Mouse (Mus musculus) midbrain, embryonic 12.5 days (tissue): ENCODE measurements at regions not wholly inside any gene's neighbourhood (a gene's known extent, or its start where the extent isn't known, plus 50 kb on each side); places are given as distances from the start of the nearest gene placed in this dataset.
"Not testable (repeated sequence)": the region's sequence is repeated elsewhere in the genome, so short reads cannot be mapped to it uniquely, and the experiment has no call there.

Experiments
- ATAC-seq: fragments of 200-750 bp; cut with Nextera tagmentation; 2 replicates; pipeline ENCODE4 v1.8.0; 2017; ENCODE audit warnings: low read depth, moderate TSS enrichment, moderate library complexity; ENCODE audit not compliant: low FRiP score
- H3K27ac ChIP-seq: fragments of 300-500 bp; sonication (generic); replicated peaks from 2 replicates; pipeline ENCODE4 v1.5.1; 2016; ENCODE audit warnings: mild to moderate bottlenecking
- H3K27me3 ChIP-seq: fragments of 300-500 bp; sonication (generic); 2 replicates; pipeline ENCODE4 v1.6.1; 2016; ENCODE audit warnings: mild to moderate bottlenecking
- H3K36me3 ChIP-seq: fragments of 300-500 bp; sonication (generic); 2 replicates; pipeline ENCODE4 v1.6.1; 2016
- H3K4me1 ChIP-seq: fragments of 300-500 bp; sonication (generic); 2 replicates; pipeline ENCODE4 v1.6.1; 2016
- H3K4me2 ChIP-seq: fragments of 300-500 bp; sonication (generic); replicated peaks from 2 replicates; pipeline ENCODE4 v1.6.1; 2016; ENCODE audit warnings: mild to moderate bottlenecking, moderate library complexity
- H3K4me3 ChIP-seq: fragments of 300-500 bp; sonication (generic); 2 replicates; pipeline ENCODE4 v1.5.1; 2016; ENCODE audit warnings: mild to moderate bottlenecking
- H3K9ac ChIP-seq: fragments of 300-500 bp; sonication (generic); replicated peaks from 2 replicates; pipeline ENCODE4 v1.6.1; 2016; ENCODE audit warnings: mild to moderate bottlenecking, moderate library complexity
- H3K9me3 ChIP-seq: fragments of 300-500 bp; sonication (generic); 2 replicates; pipeline ENCODE4 v1.6.1; 2016; ENCODE audit warnings: mild to moderate bottlenecking
- WGBS: fragments of 180-500 bp; shearing (Covaris S2); methylation state at CpG from one replicate; pipeline ENCODE4 v1.1.7; 2016; 5-methylcytosine and 5-hydroxymethylcytosine counted together

DNA sequence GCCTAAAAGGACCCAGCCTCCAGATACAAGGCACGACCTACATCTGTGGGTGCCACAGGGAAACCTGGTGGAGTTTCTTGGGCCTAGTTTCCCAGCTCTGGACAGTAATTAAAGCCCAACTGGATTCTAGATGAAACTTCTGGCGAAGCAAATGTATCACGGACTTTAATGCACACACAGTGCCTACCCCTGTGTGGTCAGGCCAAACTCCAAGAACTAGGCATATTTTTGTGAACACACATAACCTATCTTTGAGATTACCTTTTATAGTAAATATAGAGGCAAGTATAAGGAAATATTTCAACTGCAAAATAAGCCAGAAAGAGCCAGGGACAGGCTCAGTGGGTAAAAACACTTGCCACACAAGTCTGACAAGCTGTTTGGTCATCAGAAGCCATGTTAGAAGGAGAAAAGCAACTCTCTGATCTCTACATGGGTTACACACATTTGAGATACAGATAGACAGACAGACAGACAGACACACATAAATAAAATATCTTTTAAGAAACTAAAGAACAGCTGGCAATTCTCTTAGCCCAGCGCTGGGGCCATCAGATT is 63.7 kb upstream of the Cpm start:
- 92% methylated on average over 4 of the region's 4 CpGs for WGBS
- no peak overlapping the region for H3K9ac ChIP-seq
- ATAC-seq = no peak
- peaks cover 10% of the 10 kb centered on the region; the same call in 1 of the 2 replicates for H3K27me3 ChIP-seq
- 0 out of 2 replicates have a peak, but pooled peaks cover 2% of the 10 kb centered on the region for H3K9me3 ChIP-seq
- H3K27ac ChIP-seq = no peak overlapping the region
- H3K4me1 ChIP-seq = 0 out of 2 replicates have a peak, but pooled peaks cover under 1% of the 10 kb centered on the region
- H3K4me2 ChIP-seq = no peak overlapping the region
- no peak overlapping the region for H3K4me3 ChIP-seq
- no peaks in the 10 kb centered on the region for H3K36me3 ChIP-seq

DNA sequence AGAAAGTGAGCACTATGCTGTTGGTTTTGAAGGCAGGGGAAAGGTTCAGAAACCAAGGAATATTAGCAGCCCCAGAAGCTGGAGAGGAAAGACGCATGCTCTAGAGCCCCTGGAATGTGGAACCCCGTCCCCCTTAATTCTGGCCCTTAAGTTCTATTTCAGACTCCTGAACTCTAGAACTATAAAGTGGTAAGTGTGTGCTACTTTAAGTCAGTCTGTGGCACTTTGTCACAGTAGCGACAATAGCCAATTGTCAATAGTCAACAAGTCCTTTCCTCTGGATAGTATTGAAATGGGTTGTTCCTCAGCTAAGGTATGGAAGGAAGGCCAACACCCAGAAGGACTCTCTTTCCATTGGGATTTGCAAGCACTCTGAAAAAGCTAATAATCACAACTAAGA is 64.2 kb upstream of the Cpm start:
- ATAC-seq = no peak
- H3K27me3 ChIP-seq = peaks cover 7% of the 10 kb centered on the region; the same call in 1 of the 2 replicates
- H3K4me1 ChIP-seq = no peaks in the 10 kb centered on the region
- no peak overlapping the region for H3K4me2 ChIP-seq
- no peak overlapping the region for H3K4me3 ChIP-seq
- 95% methylated on average over 3 of the region's 3 CpGs for WGBS
- H3K36me3 ChIP-seq = no peaks in the 10 kb centered on the region
- H3K27ac ChIP-seq = no peak overlapping the region
- no peak overlapping the region for H3K9ac ChIP-seq
- H3K9me3 ChIP-seq = 0 out of 2 replicates have a peak, but pooled peaks cover 2% of the 10 kb centered on the region

DNA sequence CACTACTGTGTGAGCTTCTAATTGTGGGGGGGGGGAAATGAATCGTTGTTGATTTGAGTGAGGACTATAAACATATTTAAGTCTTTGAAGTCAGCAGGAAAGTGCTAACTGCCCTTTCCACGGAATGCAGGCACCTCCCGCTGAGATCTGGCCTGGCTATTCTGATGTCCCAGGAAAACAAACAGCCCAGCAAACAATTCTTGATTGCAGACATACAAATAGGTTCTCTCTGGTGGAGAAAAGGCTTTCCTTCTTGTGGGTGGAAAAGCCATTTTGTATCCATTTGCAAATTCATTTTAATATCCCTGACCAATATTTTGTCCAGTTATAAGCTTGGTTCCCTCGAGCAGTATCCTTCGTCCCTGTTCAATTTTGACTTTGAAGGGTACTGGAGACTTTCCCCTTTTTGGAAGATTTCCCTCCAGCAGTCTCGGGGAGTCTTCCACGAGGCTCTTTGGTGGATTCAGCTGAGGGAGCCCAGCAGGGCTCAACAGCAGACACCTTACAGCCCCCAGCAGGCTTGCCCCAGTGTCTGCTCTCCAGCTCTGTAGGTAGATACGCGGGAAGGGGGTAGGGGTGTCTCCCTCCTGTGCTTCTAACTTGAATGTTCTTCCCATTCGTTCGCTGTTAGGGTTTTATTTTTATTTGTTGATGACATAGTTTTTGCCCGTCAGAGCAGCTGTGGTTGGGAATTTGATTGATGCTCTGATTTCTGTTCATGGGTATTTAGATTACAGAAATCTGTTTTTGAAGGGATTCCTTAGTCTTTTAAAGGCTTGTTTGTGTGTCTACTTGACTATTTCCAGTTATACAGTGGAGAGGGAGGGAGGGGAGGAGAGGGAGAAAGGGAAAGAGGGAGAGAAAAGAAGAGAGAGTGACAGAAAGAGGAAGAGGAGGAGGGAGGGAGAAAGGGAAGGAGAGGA is 64.9 kb upstream of the Cpm start:
- Histone ChIP-seq H3K36me3 (no peaks in the 10 kb centered on the region), H3K4me2 (no peak overlapping the region), H3K4me3 (no peak overlapping the region), H3K27ac (no peak overlapping the region), H3K4me1 (no peaks in the 10 kb centered on the region; the same call in 1 of the 2 replicates), H3K9ac (no peak overlapping the region), H3K27me3 (peaks cover 3% of the 10 kb centered on the region), H3K9me3 (0 out of 2 replicates have a peak, but pooled peaks cover 2% of the 10 kb centered on the region)
- WGBS = 44% methylated on average over 12 of the region's 12 CpGs
- ATAC-seq = no peak

DNA sequence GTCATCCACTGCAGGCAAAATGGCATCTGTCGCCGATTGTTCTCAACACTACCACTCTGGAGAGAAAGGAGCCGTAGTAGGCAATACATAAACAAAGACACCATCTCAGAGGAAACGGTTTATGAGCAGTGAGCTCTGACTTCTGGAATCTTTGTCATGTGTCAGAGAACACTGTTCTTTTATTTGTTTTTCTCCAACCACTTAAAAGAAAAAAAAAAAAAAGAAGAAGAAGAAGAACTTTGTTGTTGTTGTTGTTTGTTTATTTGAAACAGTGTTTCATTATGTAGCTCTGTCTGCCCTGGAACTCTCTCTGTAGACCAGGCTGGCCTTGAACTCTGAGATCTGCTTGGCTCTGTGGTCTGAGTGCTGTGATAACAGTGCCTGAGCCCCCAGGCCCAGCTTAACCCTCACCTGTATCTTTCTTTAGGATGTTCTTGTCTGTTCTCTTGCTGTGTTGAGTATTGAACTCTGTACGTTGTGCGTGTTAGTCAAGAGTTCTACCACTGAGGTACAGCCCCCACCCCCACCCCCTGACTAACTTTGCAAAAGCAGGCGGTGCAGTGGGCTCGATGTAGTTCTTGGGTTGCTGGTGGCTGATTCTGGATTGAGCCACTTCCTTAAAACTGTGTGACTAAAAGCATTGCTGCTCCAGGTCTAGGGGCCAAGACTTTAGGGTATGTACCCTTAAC is 65.7 kb upstream of the Cpm start:
- 0 out of 2 replicates have a peak, but pooled peaks cover 2% of the 10 kb centered on the region for H3K9me3 ChIP-seq
- no peak for ATAC-seq
- no peak overlapping the region for H3K4me2 ChIP-seq
- 78% methylated on average over 8 of the region's 8 CpGs for WGBS
- no peak overlapping the region for H3K4me3 ChIP-seq
- H3K36me3 ChIP-seq = no peaks in the 10 kb centered on the region
- no peak overlapping the region for H3K27ac ChIP-seq
- H3K4me1 ChIP-seq = no peaks in the 10 kb centered on the region; the same call in 1 of the 2 replicates
- no peak overlapping the region for H3K9ac ChIP-seq
- H3K27me3 ChIP-seq = peaks cover 6% of the 10 kb centered on the region; the same call in 1 of the 2 replicates

DNA sequence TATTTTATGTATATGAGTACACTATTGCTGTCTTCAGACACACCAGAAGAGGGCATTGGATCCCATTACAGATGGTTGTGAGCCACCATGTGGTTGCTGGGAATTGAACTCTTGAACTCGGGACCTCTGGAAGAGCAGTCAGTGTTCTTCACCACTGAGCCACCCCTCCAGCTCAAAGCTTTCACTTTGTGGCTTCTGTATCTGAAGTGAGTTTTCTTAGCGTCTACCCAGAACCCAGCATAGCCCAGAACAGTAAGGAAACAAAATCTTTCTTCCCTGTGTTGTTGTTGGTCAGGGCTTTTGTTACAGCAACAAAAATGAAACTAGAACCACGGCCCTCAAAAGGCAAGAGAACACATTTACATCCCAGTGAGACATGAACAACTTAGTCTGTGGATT is 66.5 kb upstream of the Cpm start:
- 90% methylated on average over 3 of the region's 3 CpGs for WGBS
- not testable (repeated sequence) for H3K27ac ChIP-seq, ATAC-seq

DNA sequence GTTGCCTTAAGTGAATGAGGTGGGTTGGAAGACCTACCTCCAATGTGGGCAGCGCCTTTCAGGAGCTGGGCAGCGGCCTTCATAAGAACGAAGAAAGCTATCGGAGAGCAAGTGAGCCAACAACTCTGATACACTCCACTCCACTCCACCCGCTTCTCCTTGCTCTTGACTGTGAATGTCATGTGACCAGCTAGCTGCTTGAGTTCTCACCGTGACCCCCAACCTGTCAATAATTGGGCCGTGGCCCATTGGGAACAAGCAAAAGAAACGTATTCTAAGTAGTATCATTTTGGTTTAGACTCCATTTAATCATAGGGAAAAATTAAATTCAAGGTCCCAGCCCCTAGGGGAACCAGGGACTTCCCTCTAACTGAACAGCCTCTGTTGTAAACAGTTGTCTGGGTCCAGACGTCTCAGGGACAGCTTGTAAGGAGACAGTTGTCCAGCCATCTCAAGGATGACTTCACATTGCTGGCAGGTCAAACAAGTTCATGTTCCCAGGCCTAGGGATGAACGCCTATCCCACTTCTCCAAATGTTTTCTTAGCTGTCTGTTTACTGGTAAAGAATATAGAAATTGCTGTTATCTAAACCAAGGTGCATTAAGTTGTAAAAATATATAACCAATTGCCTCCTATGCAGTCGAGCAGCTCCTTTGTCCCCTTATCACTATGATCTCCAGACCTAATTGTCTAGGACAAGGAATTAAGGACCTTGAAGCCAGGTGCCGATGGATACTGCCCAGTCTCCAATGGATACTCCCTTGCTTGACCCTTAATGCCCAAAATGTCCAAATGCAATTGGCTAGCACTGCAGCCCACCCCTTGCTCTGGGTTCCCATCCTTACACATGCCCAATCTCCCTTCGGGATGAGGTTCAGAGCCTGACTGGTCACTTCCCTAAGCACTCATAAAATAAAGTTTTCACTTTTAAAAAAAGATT is 67.1 kb upstream of the Cpm start:
- ATAC-seq = no peak
- Histone ChIP-seq H3K4me1 (no peaks in the 10 kb centered on the region; the same call in 1 of the 2 replicates), H3K27me3 (peaks cover 6% of the 10 kb centered on the region; the same call in 1 of the 2 replicates), H3K27ac (no peak overlapping the region), H3K9ac (no peak overlapping the region), H3K4me3 (no peak overlapping the region), H3K9me3 (0 out of 2 replicates have a peak, but pooled peaks cover 2% of the 10 kb centered on the region), H3K4me2 (no peak overlapping the region), H3K36me3 (no peaks in the 10 kb centered on the region)
- WGBS = 95% methylated on average over 13 of the region's 13 CpGs

More for the DNA sequence above, 66.5 kb upstream of the Cpm start:
- not testable (repeated sequence) for H3K9me3 ChIP-seq, H3K4me2 ChIP-seq, H3K4me3 ChIP-seq, H3K27me3 ChIP-seq, H3K4me1 ChIP-seq, H3K9ac ChIP-seq, H3K36me3 ChIP-seq

DNA sequence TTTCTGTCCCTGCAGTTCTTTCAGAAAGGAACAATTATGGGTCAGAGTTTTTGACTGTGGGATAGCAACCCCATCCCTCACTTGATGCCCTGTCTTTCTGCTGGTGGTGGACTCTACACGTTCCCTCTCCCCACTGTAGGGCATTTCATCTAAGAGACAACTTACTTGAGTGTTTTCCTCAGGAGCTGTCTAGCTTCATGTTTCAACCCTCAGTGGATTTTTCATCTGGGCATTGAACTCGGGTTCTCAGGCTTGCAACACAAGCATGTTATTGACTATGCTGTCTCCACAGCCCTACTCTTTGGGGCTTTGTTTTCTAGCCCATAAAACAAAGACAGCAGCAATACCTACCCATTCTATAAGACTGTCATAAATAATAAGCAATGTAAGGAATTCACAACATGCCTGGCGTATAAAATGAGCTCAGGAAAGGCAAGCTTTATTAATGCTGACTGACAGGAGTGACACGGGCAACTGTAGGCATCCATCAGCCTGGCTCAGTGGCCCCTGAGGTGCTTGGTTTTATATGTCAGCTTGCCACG is 68.0 kb upstream of the Cpm start:
- no peak for ATAC-seq
- Histone ChIP-seq H3K4me1 (no peaks in the 10 kb centered on the region; the same call in 1 of the 2 replicates), H3K4me2 (no peak overlapping the region), H3K9ac (no peak overlapping the region), H3K27ac (no peak overlapping the region), H3K27me3 (peaks cover 6% of the 10 kb centered on the region; the same call in 1 of the 2 replicates), H3K36me3 (no peaks in the 10 kb centered on the region), H3K4me3 (no peak overlapping the region), H3K9me3 (no peaks in the 10 kb centered on the region)
- 82% methylated on average over 5 of the region's 5 CpGs for WGBS

DNA sequence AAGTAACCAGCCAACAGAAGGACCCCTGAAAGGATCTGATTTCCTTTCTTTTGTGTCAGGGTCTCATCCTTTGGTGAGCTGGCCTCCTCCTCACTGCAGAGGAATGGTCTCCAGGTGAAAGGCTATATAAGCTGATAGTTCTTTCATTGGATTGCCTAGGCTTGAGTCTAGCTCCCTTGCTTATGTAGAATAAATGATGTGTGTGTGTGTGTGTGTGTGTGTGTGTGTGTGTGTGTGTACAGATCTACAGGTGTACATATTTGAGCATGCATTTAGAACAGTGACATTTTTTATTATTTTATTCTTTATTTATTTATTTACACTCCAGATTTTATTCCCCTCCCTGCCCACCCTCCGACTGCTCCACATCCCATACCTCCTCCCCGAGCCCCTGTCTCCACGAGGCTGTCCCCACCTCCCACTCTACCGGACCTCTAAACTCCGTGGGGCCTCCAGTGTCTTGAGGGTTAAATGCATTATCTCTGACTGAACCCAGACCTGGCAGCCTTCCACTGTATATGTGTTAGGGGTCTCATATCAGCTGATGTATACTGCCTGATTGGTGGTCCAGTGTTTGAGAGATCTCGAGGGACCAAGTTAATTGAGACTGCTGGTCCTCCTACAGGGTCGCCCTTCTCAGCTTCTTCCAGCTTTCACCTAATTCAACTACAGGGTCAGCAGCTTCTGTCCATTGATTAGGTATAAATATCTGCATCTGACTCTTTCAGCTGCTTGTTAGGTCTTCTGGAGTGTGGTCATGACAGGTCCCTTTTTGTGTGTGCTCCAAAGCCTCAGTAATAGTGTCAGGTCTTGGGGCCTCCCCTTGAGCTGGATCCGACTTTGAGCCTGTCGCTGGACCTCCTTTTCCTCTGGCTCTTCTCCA is 68.7 kb upstream of the Cpm start:
- Histone ChIP-seq H3K9ac (no peak overlapping the region), H3K27me3 (peaks cover 6% of the 10 kb centered on the region; the same call in 1 of the 2 replicates), H3K9me3 (no peaks in the 10 kb centered on the region), H3K27ac (no peak overlapping the region), H3K4me3 (no peak overlapping the region), H3K4me1 (no peaks in the 10 kb centered on the region; the same call in 1 of the 2 replicates), H3K36me3 (no peaks in the 10 kb centered on the region), H3K4me2 (no peak overlapping the region)
- 83% methylated on average over 9 of the region's 9 CpGs for WGBS
- no peak for ATAC-seq

DNA sequence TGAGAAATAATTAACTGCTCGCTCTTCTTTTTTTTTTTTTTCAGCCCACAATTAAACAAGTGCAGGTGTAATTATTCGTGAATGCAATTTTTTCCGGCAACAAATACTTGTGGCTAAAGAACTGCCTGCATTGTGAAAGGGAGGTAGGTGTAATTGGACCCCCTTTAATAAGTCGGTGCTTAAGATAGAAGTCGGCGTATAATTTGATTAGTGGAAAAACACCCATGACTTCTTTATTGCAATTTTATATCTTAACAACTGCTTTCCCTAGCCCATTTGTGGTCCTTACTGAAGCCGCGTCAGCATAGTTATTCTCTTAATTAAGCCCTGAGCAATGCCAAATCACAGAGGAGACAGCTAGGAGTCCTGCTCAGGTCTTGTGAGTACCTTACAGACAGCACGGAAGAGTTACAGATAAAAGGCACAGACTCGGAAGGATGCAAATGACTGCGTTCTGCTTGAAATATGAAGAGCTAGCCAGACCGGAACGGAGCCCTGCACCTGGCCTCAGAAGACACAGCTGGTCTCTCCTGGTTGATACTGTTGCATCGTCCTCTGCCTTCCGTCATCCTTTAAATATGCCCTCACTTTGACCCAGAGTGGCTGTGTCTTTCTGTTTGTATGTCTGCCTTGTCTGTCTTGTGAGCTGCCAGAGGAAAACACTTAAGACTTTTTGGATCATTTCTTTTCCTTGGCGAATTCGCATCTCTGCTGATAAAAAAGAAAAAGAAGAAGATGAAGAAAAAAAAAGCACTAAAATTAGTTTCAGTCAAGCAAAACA is 69.5 kb upstream of the Cpm start:
- Histone ChIP-seq H3K4me2 (no peak overlapping the region), H3K4me1 (no peaks in the 10 kb centered on the region; the same call in 1 of the 2 replicates), H3K36me3 (no peaks in the 10 kb centered on the region), H3K4me3 (no peak overlapping the region), H3K9ac (no peak overlapping the region), H3K9me3 (no peaks in the 10 kb centered on the region), H3K27ac (no peak overlapping the region), H3K27me3 (peaks cover 6% of the 10 kb centered on the region; the same call in 1 of the 2 replicates)
- 67% methylated on average over 17 of the region's 17 CpGs for WGBS
- no peak for ATAC-seq
